Mouse (Mus musculus) B cell, adult 67 days (primary cell): ENCODE measurements around the gene Paics. TPM values are rescaled to one million over a fixed set of nuclear protein-coding genes. Genes with fewer than 3 reads are reported as not detected.

ENCODE experiments used
- total RNA-seq, 2 experiments: library from RNA; stranded (reverse); gene quantifications; 4 replicates each; pipeline ENCODE4 v1.2.4; 2023

Paics gene
- total RNA-seq = 10 to 100 TPM; 81.6 to 96.1 TPM

DNA sequence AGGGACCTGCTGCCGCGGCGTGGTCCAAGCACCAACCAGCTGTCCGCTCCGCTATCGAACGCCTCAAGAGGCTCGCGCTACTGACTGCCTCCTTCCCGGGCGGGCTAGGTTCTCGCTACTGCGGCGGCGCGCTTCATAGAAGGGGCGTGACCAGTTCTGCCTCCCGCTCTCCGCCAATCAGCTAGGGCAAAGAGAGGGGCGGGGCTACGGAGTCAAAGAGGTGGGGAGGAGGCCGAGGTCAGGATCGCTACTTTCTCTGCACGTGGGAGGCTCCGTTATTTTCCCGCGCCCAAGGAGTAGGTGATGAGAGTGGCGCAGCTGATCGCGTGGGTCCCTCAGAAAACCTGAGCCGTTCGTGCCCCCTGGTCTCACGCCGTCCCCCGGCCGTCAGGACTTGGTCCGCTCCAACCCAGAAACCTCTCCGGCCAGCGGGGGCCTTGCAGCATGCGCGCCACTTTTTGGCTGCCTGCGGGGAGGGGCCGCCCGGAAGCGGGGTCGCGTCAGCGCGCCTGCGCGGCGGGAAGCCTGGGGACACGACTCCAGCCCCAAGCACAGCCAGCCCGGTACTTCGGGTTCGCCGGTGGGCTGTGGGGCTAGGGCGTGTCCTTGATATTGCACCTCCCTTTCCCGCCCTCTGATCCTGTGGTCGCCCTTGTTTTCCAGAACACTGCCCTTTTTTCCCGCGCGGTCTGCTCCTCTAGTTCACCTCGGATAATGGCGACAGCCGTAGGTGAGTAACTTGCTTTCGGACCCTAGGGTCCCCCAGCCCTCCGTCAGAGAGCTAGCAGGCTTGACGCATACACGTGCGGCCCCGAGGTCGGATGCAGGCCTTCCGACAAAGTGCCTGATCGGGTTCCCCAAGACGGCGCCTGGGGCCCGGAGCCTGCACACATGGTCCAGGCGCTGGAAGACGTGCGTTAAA, at the start of gene Paics, which contains the start of gene Ppat:
Gene Paics, plus strand, starts transcription at position 202 of the 922 bp plus-strand sequence.
Gene Ppat, minus strand, starts transcription at position 473 of the 922 bp plus-strand sequence.

DNA sequence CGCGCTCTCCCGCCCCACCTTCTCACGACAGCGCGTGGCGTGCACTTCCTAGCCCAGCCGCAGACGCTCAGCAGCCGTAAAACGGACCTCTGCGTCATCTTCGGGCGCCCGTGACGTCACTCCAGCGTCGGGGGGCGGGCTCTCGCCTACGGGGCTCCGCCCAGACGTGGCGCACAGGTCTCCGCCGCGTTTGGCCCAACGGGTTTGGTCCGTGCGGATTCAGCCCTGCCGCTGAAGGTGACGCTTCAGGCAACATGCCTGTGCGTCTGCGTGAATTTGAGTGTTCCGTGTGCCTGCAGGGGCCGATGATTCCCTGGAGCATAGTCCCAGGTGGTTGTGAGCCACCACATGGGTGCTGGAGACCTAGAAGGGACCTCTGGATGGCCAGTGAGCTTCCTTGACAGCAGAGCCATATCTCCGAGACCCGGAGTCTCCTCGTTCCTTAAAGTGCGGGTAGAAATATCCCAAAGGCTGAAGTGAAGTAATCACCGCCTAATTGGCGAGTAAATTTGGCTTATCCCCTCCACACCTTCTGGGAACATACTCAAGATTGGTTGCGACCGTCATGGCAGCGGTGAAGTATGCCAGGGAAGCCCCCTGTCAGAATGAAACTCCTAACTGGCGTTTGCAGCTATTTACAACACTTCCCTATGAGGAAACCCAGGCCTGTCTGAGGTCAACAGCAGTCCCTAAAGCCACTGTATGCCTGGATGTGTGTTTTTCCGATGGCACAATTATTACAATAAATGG, 45.5 kb upstream of the Paics start, which contains the start of gene Aasdh:
Gene Aasdh, minus strand, starts transcription at position 110 of the 750 bp plus-strand sequence.

DNA sequence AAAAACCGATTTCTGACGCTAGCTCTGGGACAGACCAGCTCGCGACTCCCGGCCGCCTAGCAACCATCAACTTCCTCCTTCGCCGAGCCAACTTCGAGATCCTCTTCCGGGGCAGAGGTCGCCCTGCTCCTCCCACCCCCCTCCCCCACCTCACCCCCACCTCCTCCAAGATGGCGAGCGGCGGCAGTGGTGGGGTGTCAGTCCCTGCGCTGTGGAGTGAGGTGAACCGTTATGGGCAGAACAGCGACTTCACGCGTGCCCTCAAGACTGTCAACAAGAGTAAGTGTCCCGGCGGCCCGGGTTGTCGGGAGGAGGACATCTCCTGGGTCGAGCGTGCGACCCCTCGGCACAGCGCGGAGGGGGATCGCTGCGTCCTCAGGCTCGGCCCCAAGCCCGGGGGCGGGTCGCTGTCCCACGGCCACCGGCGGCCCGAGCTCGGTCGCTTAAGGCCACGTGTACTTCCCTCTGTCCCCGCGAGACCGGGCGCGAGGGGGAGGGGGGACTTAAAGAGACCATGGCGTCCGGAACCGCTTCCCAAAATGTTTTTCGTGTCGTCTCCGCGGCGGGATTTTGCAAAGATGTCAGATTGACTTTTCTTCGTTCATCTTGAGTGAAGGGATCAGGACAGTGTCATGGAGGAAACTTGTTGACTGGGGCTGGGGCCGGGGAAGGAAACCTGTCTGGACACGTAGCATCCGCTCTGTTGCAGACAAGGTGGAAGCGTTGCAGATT, 23.6 kb downstream of the Paics start, which contains the start of gene Srp72:
Gene Srp72, plus strand, starts transcription at position 130 of the 732 bp plus-strand sequence.

DNA sequence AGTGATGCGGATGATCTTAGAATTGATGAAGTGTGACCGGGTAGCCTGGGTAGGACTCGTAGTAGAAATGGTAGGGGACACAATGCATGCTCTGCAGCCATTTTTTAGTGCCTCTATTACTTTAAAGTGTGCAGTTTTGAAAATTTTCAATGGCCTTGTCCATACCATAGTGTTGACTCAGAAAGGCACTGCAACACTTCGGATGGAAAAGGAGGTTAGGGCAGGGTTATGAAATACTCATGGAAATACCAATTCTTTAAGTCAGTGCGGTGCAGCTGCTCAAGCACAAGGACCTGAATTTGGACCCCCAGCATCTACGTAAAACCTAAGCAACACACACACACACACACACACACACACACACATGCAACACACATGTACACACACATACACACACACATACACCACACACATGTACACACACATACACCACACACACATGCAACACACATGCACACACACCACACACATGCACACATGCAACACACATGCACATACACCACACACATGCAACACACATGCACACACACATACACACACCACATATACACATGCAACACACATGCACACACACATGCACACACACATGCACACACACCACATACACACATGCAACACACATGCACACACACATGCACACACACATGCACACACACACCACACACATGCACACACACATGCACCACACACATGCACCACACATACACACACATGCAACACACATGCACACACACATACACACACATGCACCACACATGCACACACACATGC, 53.1 kb downstream of the Paics start, which contains the start of gene Arl9:
Gene Arl9, plus strand, starts transcription at position 5 of the 771 bp plus-strand sequence.

DNA sequence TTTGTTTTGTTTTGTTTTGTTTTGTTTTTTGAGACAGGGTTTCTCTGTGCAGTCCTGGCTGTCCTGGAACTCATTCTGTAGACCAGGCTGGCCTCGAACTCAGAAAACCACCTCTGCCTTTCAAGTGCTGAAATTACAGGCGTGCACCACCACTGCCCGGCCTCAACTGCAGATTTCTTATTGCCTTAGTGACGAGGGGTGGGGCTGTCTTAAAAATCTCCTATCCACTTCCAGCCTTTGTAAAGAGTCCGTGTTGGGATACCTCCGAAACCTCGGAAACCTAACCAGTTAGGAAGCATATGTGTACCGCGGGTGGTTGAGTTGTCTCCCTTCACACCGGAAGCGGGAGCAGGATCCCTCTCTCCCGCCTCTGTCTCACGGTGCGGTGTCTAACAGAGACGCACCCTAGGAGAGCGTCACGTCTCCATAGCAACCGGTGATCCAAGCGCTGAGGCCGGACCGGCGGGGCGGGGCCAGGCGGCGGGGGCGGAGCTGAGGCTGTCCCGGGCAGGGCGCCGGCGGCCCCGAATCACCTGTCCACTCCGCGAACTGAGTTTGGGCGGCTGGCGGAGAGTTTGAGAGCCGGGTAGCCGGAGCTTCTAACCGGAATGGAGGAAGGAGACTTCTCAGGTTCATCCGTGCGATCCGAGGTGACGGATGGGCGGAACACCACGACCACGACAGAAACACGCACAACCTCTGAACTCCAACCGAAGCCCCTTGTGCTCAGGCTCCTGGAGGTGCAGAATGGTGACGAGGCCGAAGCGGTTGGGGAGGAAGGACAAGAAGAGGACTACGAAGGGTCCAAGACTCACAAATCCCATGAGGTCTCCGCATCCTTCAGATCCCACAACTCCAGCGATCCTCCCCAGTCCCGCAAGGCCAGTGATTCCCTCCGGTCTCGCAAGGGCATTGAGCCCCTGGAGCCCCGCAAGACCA, 64.7 kb downstream of the Paics start, which contains the start of gene Thegl:
Gene Thegl, plus strand, starts transcription at position 480 of the 939 bp plus-strand sequence.

Other genes starting within 250 kb of the Paics start
- 10 to 100 TPM; 35.4 to 49.2 TPM for gene Aasdh, start 45.8 kb upstream of the Paics start, total RNA-seq
- 10 to 100 TPM; 16.8 to 18.2 TPM for gene Ppat, start 271 bp downstream of the Paics start, total RNA-seq
- gene Srp72, start 23.4 kb downstream of the Paics start, total RNA-seq = 100 to 1,000 TPM; 136 to 144 TPM
- 1 to 10 TPM; 2.0 to 3.9 TPM for gene Arl9, start 52.7 kb downstream of the Paics start, total RNA-seq
- gene Thegl, start 64.7 kb downstream of the Paics start, total RNA-seq = not detected
- gene Hopx, start 163.8 kb downstream of the Paics start, total RNA-seq = 10 to 100 TPM; 19.7 to 22.7 TPM